Mouse (Mus musculus): ENCODE data around the gene Got1.

- TF ChIP-seq CTCF (IDR thresholded peaks at IDR 0.05; ENCODE audit: borderline replicate concordance, insufficient read depth, low read depth, low read length), result no peak
- no peak for TF ChIP-seq POLR2A (IDR thresholded peaks at IDR 0.05; ENCODE audit: borderline replicate concordance, insufficient read depth, low read length)
Observed at GRCm38 (mm10) chr19:43530921-43531320, 6.5 kb upstream of the Got1 start.

All from cerebellum, adult 2 months (tissue).